Mouse (Mus musculus): Measurements from ENCODE around the gene Myocd.

The Myocd gene

DNA sequence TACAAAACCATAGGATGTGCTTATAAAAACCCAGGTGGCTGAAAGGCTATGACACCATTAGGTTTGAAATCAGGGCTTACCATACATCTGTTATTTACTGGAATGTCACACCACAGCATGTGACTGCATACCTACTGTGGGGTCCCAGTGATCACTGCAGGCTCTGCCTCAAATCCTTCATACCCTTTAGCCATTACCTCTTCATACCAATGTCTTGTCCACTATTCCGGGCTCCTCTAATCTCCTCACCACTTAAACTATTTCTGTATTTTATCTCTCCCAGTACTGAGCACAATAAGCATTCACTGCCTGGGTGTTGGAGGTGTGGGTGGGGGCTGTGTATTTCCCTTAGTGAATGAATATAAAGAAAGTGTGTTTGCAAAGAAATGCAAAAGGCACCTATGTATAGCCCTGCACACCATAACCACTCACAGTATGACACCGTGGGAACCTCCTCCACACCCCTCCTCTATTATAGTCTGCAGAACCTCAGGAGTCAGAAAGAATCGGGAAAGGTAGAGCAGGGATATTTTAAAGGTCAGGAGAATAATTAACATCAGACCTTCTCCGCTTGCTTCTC lies 126.9 kb downstream of the Myocd start:
- DNase-seq (ENCODE audit: low spot score): no peak

DNA sequence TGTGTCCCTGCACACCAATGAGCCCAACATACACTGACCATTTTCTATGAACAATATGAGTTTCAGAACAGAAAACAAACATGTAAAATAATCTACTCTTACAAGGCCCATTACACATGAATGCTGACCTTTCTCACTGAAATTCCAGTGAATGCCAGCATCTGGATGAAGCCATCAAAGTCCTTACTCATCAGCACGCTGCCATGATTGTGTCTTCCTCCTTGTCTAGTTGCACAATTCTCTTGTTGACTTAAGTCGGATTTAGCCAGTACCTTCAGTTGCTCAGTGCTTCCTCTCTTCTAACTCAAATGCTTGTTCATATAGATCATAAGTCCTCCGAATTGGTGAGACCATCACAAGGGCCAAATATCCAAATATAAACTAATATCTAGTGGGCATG lies 130.8 kb downstream of the Myocd start:
- no peak for DNase-seq (ENCODE audit: low spot score)

DNA sequence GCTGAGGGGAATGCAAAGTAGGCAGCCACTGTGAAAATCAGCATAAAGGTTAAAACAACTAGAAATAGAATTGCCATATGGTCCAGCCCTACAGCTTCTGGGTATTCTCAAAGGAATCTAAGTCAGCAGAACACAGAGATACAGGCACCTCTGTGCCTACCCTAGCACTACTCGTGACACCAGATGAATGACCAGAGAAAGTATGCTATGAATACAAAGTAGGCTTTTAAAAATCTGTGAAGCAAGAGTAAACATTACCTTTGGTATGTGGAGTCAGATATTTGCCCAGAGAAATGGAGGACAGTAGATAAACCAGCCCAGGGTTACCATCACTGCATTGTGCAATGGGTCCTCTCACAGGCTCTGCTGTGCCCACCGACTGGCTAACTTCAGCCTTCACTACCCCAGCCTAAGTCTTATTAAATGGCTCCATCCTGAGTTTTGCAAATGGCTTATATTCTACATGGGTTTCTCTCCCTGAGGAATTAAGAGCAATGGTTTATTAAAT lies 132.6 kb downstream of the Myocd start:
- DNase-seq (ENCODE audit: low spot score): no peak

DNA sequence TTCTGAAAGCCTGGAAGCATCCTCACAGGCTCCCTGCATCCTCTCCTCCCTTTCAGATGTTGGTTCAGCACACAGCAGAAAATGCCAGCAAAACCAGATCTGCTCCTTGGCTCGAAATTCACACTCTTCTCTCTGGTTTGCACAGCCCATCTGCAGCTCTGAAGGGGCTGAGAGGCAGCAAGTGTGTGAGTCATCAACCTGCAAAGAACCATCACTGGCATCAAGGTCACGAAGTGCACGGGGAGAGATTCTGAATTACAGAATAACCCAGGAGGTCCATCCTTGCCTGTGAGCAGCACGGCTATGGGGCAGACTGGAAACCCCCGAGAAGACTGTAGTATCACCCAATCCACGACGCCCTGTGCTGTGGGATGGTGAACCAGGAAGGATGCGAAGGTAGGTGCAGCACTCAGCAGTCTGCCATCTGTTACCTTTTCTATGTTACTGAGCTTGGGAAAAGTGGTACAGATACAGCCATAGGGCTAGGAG lies 134.5 kb downstream of the Myocd start:
- no peak for DNase-seq (ENCODE audit: low spot score)

DNA sequence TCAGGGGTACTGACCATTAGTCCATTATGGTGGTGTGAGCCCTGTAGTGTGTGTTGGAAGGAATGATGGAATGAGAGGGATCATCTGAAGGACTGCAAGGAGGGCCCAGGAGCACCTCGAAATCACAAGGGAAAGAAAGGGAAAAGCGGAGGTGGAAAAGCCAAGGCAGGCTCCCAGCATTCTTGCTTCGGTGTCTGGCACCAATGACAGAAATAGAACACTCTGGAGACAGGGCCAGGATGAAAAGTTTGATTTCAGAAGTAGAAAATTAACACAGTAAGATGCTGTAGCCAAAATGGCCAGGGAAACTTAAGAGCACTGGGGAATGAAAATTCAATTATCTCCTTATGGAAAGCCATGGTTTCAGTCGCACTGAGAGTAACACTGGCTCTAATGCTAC lies 136.1 kb downstream of the Myocd start:
- no peak for DNase-seq (ENCODE audit: low spot score)

DNA sequence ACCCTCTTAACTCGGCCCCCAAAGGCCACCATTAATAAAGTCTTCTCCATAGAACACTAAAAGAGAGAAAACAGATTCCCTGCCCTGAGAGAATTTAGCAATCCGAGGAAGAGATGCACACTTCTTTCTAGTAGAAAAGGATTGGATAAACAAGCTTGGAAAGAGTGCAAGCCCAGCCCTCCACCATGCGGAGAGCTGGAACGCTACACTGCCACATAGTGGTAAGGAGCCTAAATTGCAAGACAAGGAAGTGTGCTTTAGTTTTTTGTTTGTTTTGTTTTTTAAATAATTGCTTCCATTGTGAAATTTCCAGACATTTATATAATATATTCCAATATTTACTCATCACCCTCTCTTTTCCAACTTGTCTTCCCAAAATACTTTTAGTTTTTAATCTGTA lies 140.7 kb downstream of the Myocd start:
- no peak for DNase-seq (ENCODE audit: low spot score)

DNA sequence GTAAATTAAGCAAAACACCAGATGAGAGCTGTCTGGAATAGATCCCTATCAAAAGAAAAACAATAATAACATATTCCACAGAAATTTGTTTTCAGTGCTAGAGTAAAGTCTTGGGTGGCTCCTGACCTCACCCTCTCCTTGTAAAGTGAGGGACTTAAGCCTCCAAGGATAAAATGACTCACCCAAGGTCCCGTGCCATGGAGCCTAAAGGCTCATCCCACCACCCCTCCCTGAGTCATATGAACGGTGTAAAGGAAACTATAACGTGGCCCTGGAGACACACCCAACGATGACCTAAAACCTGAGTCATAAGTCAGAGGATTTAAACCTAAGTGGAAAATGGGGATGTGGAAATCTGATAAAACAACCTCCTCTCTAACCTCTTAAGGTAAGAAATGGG lies 141.1 kb downstream of the Myocd start:
- no peak for DNase-seq (ENCODE audit: low spot score)

DNA sequence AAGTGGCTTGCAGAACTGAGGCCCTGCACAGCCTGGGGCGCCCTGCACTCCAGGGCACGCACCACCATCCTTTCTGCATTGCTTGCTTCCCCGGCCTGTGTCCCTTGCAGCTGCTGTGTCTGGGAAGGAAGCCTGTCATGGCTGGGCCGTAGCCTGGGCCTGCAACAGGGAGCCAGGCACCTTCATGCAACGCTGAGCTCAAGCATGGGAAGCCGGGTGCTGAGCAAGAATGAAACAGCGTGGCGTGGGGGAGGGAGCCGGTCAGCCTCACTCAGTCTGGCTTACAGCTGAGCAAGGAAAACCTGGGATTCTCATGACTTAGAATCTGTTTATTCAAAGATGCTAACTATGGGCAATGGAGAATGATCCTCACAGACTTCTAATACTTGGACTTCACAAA lies 143.2 kb downstream of the Myocd start:
- no peak for DNase-seq (ENCODE audit: low spot score)
